8 mouse cellular contexts compared by ENCODE assay signal in the genomic region with DNA sequence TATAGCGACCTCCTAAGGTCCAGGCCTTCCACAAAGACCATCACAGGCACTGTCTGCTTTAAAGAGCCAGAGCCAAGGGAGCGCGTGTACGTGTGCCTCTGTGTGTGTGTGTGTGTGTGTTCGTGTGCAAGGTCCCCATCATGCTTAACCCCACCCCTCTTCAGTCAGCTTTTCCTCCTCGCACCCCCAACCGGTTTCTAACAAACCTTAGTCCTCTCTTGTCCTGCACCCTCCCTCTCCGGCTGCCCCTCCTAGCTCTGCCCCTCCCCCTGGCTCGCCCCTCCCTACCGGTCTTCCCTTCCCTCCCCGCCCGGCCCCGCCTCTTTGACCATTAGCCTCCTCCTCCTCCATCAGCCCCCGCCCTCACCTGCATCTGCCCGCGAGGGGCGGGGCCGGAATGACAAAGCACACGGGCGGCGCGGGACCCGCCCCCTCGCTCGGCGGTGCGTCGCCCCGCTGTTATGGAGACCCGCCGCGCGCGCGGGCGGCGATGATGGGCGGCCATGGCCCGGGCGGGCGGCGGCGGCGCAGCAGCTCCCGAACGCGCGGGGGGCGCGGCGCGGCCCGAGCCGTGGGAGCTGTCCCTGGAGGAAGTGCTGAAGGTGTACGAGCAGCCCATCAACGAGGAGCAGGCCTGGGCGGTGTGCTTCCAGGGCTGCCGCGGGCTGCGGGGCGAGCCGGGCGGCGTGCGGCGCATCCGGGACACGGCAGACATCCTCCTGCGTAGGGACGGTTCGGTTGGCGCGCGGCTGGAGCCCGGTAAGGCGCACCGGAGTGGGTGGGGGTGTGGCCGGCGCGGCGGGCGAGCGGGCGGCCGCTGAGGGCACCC. TPM values are rescaled to one million over a fixed set of nuclear protein-coding genes. Genes with fewer than 3 reads are reported as not detected.
DNase-seq lines count a peak whose midpoint lies in the region; ATAC-seq and TF ChIP-seq lines count a peak whose summit lies in the region.

Gene Spire2 (plus strand): TSS at position 452 of the 829 bp plus-strand sequence.

- peaks cover 21% of the 10 kb centered on the region for H3K4me1 ChIP-seq in G1E (ENCODE audit: insufficient read depth, low read depth, low read length)
- H3K4me1 ChIP-seq in forebrain, embryonic 14.5 days (ENCODE audit: control insufficient read depth, insufficient read depth, low read length): peaks cover 12% of the 10 kb centered on the region
- peaks cover 17% of the 10 kb centered on the region for H3K4me1 ChIP-seq in lung, embryonic 15.5 days

- peak; percentile 15; the same call in 1 of the 2 replicates for ATAC-seq in G1E (ENCODE audit: extremely low read depth, insufficient number of reproducible peaks, low FRiP score, poor library complexity, severe bottlenecking)
- ATAC-seq in cerebellum, adult (ENCODE audit: insufficient number of reproducible peaks, low FRiP score, low TSS enrichment): peak; percentile 76
- peak; percentile 89 for ATAC-seq in forebrain, embryonic 14.5 days
- ATAC-seq in lung, embryonic 15.5 days (ENCODE audit: borderline replicate concordance, extremely low read depth, low FRiP score, low TSS enrichment): peak; percentile 87

- H3K9me3 ChIP-seq in G1E (replicated peaks): no peaks in the 10 kb centered on the region
- H3K9me3 ChIP-seq in forebrain, embryonic 14.5 days (replicated peaks; ENCODE audit: control insufficient read depth, low read length): no peaks in the 10 kb centered on the region
- no peaks in the 10 kb centered on the region for H3K9me3 ChIP-seq in lung, embryonic 15.5 days

- peak within 1 kb of the TSS; percentile 71 for H3K4me2 ChIP-seq in forebrain, embryonic 14.5 days (ENCODE audit: low read length)
- peak within 1 kb of the TSS; percentile 95 for H3K4me2 ChIP-seq in lung, embryonic 15.5 days

- intact Hi-C loops in heart, postnatal 25 days (cut with DNase I): no loop called here

- peaks cover 47% of the 10 kb centered on the region for H3K27me3 ChIP-seq in G1E (ENCODE audit: insufficient read depth, low read length)
- no peaks in the 10 kb centered on the region; the same call in 1 of the 2 replicates for H3K27me3 ChIP-seq in forebrain, embryonic 14.5 days (replicated peaks; ENCODE audit: control insufficient read depth, insufficient read depth, low read length)
- peaks cover 25% of the 10 kb centered on the region for H3K27me3 ChIP-seq in lung, embryonic 15.5 days

- peak within 1 kb of the TSS; percentile 89 for H3K9ac ChIP-seq in forebrain, embryonic 14.5 days (ENCODE audit: low read length)
- peak within 1 kb of the TSS; percentile 21; the same call in 1 of the 2 replicates for H3K9ac ChIP-seq in lung, embryonic 15.5 days

- peak; percentile 79 for DNase-seq in G1E (ENCODE audit: low spot score)
- DNase-seq in forebrain, embryonic 14.5 days (ENCODE audit: low spot score): peak; percentile 92
- DNase-seq in heart, postnatal 25 days (ENCODE audit: low spot score): peak; percentile 34
- peak; percentile 60 to 67 for DNase-seq in layer of hippocampus, adult 2 months (ENCODE audit: low spot score in 2 of 2)
- peak; percentile 50 for DNase-seq in ovary, postnatal 10 days (ENCODE audit: low spot score)
- peak; percentile 67 to 88 for DNase-seq in thymus, postnatal 10 days (ENCODE audit: low spot score in 2 of 2)

- H3K36me3 ChIP-seq in G1E (replicated peaks): no peaks in the 10 kb centered on the region
- H3K36me3 ChIP-seq in forebrain, embryonic 14.5 days (ENCODE audit: control insufficient read depth, insufficient read depth, low read length): no peaks in the 10 kb centered on the region
- H3K36me3 ChIP-seq in lung, embryonic 15.5 days: no peaks in the 10 kb centered on the region

- H3K27ac ChIP-seq in forebrain, embryonic 14.5 days (ENCODE audit: low read depth, low read length): peak within 1 kb of the TSS; percentile 86
- H3K27ac ChIP-seq in layer of hippocampus, adult 2 months: peak within 1 kb of the TSS; percentile 87
- H3K27ac ChIP-seq in lung, embryonic 15.5 days: no peak within 1 kb of the TSS

- peak within 1 kb of the TSS; percentile 72 for H3K4me3 ChIP-seq in G1E (ENCODE audit: low read depth, low read length)
- H3K4me3 ChIP-seq in forebrain, embryonic 14.5 days (ENCODE audit: low read depth, low read length): peak within 1 kb of the TSS; percentile 84
- H3K4me3 ChIP-seq in layer of hippocampus, adult 2 months: peak within 1 kb of the TSS; percentile 74
- peak within 1 kb of the TSS; percentile 66 for H3K4me3 ChIP-seq in lung, embryonic 15.5 days

- WGBS in forebrain, embryonic 14.5 days: 1% methylated on average over 59 of the region's 85 CpGs
- 1% methylated on average over 85 of the region's 85 CpGs for WGBS in lung, embryonic 15.5 days

- no peak for TF ChIP-seq CTCF in G1E (IDR thresholded peaks at IDR 0.05; ENCODE audit: low read depth, low read length)
- no peak for TF ChIP-seq CTCF in layer of hippocampus, adult 2 months (conservative IDR thresholded peaks at IDR 0.05)

RNA-seq across cellular contexts. Expression of gene Spire2, which starts in this region (rescaled TPM):
- total RNA-seq in G1E (2014; fragmentation: Nextera tagmentation) (not detected in 2 replicates), G1E (2017) (0.23 and 0.33 TPM in 2 replicates)
- 0.04 and 0.12 TPM in 2 replicates for polyA plus RNA-seq in G1E (2012)
- polyA plus RNA-seq in forebrain, embryonic 14.5 days (2014; fragmentation: Nextera tagmentation; extraction: Ambion mirVana): 13.7 and 20.2 TPM in 2 replicates
- under 1 TPM; 0.10 to 0.20 TPM for total RNA-seq in heart, postnatal 25 days (2021)
- 10 to 100 TPM; 15.8 to 17.4 TPM for total RNA-seq in layer of hippocampus, adult 2 months (2021)
- 1.3 and 1.4 TPM in 2 replicates for polyA plus RNA-seq in lung, embryonic 15.5 days (2015; fragmentation: Nextera tagmentation; extraction: Ambion mirVana)

Comparison
In these comparisons a context has a peak if more than half of its experiments do, and no peak if none do; other contexts are left out.
1. RNA of gene Spire2 (total RNA-seq): 15.8 to 17.4 TPM in layer of hippocampus, adult 2 months; 0.23 to 0.33 TPM in G1E and 0.10 to 0.20 TPM in heart, postnatal 25 days; every median in the first group is over 10 times any median in the second.
2. Peak in DNase-seq, ATAC-seq and H3K4me3 ChIP-seq in G1E; RNA of the gene not detected or under 1 TPM.
3. Peak in DNase-seq in heart, postnatal 25 days; RNA of the gene not detected or under 1 TPM.
4. ATAC-seq: peak in every context shown above with its lines; median percentile 89 in forebrain, embryonic 14.5 days; 87 in lung, embryonic 15.5 days; 76 in cerebellum, adult; 15 in G1E.
5. DNase-seq: peak in every context shown above with its lines; median percentile 92 in forebrain, embryonic 14.5 days; 79 in G1E; 78 in thymus, postnatal 10 days; 64 in layer of hippocampus, adult 2 months; 50 in ovary, postnatal 10 days; 34 in heart, postnatal 25 days.
6. Peak in every context shown above with its lines, with median percentiles within 50 percentile points of each other: H3K4me3 ChIP-seq.